Mouse (Mus musculus): ENCODE measurements at regions not wholly inside any gene's neighbourhood (a gene's known extent, or its start where the extent isn't known, plus 50 kb on each side); places are given as distances from the start of the nearest gene placed in this dataset.

DNA sequence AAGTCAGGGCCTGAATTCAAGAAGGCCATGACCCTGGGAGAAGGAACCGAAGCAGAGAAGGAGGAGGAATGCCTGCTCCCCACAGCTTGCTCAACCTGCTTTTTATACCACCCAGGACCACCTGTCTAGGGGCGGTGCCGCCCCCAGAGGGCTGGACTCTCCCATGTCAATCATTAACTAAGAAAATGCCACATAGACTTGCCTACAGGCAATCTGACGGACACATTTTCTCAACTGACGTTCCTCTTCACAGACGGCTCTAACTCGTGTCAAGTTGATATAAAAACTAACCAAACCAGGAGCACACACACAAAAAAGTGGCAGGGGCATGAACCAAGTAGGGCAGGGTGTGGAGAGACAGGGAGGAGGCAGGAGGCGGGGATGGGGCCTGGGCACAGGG is 248.5 kb downstream of the Bcl11b start:
- 58% methylated on average over 8 of the region's 8 CpGs for WGBS
- Histone ChIP-seq H3K9ac (replicated peaks; ENCODE audit: low read length) (no peak overlapping the region), H3K4me3 (ENCODE audit: low read length) (no peak overlapping the region), H3K36me3 (ENCODE audit: insufficient read depth, low read length) (no peaks in the 10 kb centered on the region), H3K27me3 (ENCODE audit: insufficient read depth, low read length) (no peaks in the 10 kb centered on the region), H3K4me1 (ENCODE audit: insufficient read depth, low read length) (peaks cover 14% of the 10 kb centered on the region), H3K27ac (ENCODE audit: low read length) (no peak overlapping the region), H3K4me2 (replicated peaks; ENCODE audit: low read depth, low read length) (no peak overlapping the region), H3K9me3 (ENCODE audit: low read length) (no peaks in the 10 kb centered on the region)
- no peak; the same call in 1 of the 2 replicates for ATAC-seq (ENCODE audit: low FRiP score, low TSS enrichment)

DNA sequence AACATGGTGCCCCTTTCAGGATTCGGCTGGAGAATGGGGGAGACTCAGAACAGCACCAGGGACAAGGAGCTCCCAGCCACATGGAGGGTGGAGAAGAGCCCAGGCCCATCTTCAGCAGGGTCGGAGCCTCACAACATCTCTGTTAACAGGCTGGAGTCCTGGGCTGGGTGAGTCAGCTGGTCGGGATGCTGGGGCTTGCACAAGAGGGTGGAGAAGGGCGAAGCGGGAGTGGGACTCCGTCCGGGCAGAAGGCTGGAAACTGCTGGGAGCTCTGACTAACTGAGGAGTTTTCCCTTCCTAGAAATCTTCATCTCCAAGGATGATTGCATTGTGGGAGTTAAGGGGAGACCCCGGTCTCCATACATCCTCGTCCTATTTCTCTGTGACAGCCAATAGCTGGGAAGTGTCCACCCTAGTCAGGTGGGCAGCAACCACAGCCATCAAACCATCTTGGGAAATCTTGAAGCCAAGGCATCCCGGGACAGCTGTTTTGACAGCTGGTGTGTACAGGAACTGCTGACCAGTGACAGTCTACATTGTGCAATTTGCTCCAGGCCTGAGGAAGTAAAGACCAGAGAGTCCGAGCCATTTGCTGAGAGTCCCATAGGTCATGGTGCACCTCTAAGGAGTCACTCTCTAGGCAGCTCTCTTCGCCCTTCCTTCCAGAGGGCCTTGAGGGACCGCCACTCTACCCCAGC is 247.4 kb downstream of the Bcl11b start:
- no peak for ATAC-seq (ENCODE audit: low FRiP score, low TSS enrichment)
- Histone ChIP-seq H3K27ac (ENCODE audit: low read length) (no peak overlapping the region), H3K4me1 (ENCODE audit: insufficient read depth, low read length) (peaks cover 14% of the 10 kb centered on the region), H3K9ac (replicated peaks; ENCODE audit: low read length) (no peak overlapping the region), H3K27me3 (ENCODE audit: insufficient read depth, low read length) (no peaks in the 10 kb centered on the region), H3K4me2 (replicated peaks; ENCODE audit: low read depth, low read length) (no peak overlapping the region), H3K9me3 (ENCODE audit: low read length) (no peaks in the 10 kb centered on the region), H3K4me3 (ENCODE audit: low read length) (no peak overlapping the region), H3K36me3 (ENCODE audit: insufficient read depth, low read length) (no peaks in the 10 kb centered on the region)
- 83% methylated on average over 13 of the region's 13 CpGs for WGBS

GRCm38 (mm10) chr12:107757184-107757583 is 246.2 kb downstream of the Bcl11b start:
- H3K27ac ChIP-seq (ENCODE audit: low read length) = no peak overlapping the region
- no peak overlapping the region for H3K4me3 ChIP-seq (ENCODE audit: low read length)
- no peaks in the 10 kb centered on the region for H3K36me3 ChIP-seq (ENCODE audit: insufficient read depth, low read length)
- peaks cover 14% of the 10 kb centered on the region for H3K4me1 ChIP-seq (ENCODE audit: insufficient read depth, low read length)
- no peak overlapping the region for H3K9ac ChIP-seq (replicated peaks; ENCODE audit: low read length)
- WGBS = 38% methylated on average over 10 of the region's 10 CpGs
- ATAC-seq (ENCODE audit: low FRiP score, low TSS enrichment) = no peak
- no peaks in the 10 kb centered on the region for H3K9me3 ChIP-seq (ENCODE audit: low read length)
- H3K27me3 ChIP-seq (ENCODE audit: insufficient read depth, low read length) = no peaks in the 10 kb centered on the region
- H3K4me2 ChIP-seq (replicated peaks; ENCODE audit: low read depth, low read length) = no peak overlapping the region

DNA sequence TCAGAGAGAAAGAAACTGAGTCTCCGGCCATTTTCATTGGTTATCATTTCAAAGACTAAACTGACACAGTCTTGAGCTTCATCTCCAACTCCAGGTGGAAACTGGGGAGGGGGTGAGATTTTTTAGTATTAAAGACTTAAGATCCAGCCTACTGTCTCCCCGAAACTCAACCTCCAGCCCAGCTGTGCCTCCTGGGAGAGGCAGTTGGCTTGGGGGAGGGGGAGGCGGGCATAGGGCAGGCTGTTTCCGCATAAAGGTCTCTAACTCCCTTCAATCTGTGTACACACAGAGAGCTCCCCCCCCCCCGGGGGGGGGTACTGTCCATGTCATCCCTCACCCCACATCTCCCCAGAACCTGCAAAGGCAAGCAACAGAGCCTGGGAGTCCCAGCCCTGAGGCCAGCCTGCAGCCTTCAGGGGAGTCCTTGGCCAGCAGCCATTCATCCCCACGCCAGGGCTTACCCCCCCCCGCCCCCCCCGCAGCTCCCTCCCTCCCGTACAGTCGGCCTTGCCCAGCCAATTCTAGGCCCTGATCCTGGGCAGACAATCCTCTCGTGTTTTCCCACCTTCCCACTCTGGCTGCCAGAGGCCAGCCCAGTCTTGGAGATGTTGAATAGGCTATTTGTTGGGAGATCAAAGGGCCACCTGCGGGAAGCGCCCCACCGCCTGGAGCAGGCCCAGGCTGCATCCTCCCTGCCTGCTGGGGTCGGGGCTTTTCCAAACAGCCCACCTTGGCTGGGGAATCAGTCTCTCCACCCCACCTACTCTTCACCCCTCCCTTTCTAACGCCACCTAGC is 245.2 kb downstream of the Bcl11b start:
- Histone ChIP-seq H3K27ac (ENCODE audit: low read length) (no peak overlapping the region), H3K36me3 (ENCODE audit: insufficient read depth, low read length) (no peaks in the 10 kb centered on the region), H3K4me2 (replicated peaks; ENCODE audit: low read depth, low read length) (no peak overlapping the region), H3K4me1 (ENCODE audit: insufficient read depth, low read length) (peaks cover 14% of the 10 kb centered on the region), H3K4me3 (ENCODE audit: low read length) (no peak overlapping the region), H3K27me3 (ENCODE audit: insufficient read depth, low read length) (no peaks in the 10 kb centered on the region), H3K9me3 (ENCODE audit: low read length) (no peaks in the 10 kb centered on the region), H3K9ac (replicated peaks; ENCODE audit: low read length) (no peak overlapping the region)
- 20% methylated on average over 15 of the region's 16 CpGs for WGBS
- ATAC-seq (ENCODE audit: low FRiP score, low TSS enrichment) = peak; percentile 49

GRCm38 (mm10) chr12:107759291-107759690 is 244.1 kb downstream of the Bcl11b start:
- H3K36me3 ChIP-seq (ENCODE audit: insufficient read depth, low read length) = no peaks in the 10 kb centered on the region
- H3K27ac ChIP-seq (ENCODE audit: low read length) = no peak overlapping the region
- H3K27me3 ChIP-seq (ENCODE audit: insufficient read depth, low read length) = no peaks in the 10 kb centered on the region; the same call in 1 of the 2 replicates
- ATAC-seq (ENCODE audit: low FRiP score, low TSS enrichment) = no peak
- peaks cover 14% of the 10 kb centered on the region for H3K4me1 ChIP-seq (ENCODE audit: insufficient read depth, low read length)
- H3K4me3 ChIP-seq (ENCODE audit: low read length) = no peak overlapping the region
- no peak overlapping the region for H3K4me2 ChIP-seq (replicated peaks; ENCODE audit: low read depth, low read length)
- WGBS = 87% methylated on average over 5 of the region's 5 CpGs
- no peaks in the 10 kb centered on the region for H3K9me3 ChIP-seq (ENCODE audit: low read length)
- H3K9ac ChIP-seq (replicated peaks; ENCODE audit: low read length) = no peak overlapping the region

DNA sequence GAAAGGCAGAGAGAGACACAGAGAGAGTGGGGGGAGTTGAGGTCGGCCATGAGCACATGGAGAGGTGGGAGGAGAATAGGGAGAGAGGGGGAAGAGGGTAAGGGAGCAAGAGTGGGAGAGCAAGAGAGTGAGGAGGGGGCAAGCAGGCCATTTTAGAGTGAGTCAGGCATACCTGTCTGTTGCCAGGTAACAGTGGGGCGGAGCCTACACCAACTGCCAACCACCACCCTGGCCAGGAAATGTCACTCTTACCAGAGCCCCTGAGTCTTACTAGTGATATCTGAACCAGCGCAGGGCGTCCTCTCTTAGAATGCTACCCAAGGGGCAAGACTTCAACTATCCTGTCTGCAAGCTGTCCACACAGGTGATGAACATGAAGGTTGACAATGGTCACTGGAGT is 243.5 kb downstream of the Bcl11b start:
- 80% methylated on average over 4 of the region's 4 CpGs for WGBS
- no peak overlapping the region for H3K4me2 ChIP-seq (replicated peaks; ENCODE audit: low read depth, low read length)
- H3K9ac ChIP-seq (replicated peaks; ENCODE audit: low read length) = no peak overlapping the region
- H3K9me3 ChIP-seq (ENCODE audit: low read length) = no peaks in the 10 kb centered on the region
- ATAC-seq (ENCODE audit: low FRiP score, low TSS enrichment) = no peak
- H3K4me3 ChIP-seq (ENCODE audit: low read length) = no peak overlapping the region
- no peak overlapping the region for H3K27ac ChIP-seq (ENCODE audit: low read length)
- peaks cover 11% of the 10 kb centered on the region for H3K4me1 ChIP-seq (ENCODE audit: insufficient read depth, low read length)
- no peaks in the 10 kb centered on the region; the same call in 1 of the 2 replicates for H3K27me3 ChIP-seq (ENCODE audit: insufficient read depth, low read length)
- no peaks in the 10 kb centered on the region for H3K36me3 ChIP-seq (ENCODE audit: insufficient read depth, low read length)

DNA sequence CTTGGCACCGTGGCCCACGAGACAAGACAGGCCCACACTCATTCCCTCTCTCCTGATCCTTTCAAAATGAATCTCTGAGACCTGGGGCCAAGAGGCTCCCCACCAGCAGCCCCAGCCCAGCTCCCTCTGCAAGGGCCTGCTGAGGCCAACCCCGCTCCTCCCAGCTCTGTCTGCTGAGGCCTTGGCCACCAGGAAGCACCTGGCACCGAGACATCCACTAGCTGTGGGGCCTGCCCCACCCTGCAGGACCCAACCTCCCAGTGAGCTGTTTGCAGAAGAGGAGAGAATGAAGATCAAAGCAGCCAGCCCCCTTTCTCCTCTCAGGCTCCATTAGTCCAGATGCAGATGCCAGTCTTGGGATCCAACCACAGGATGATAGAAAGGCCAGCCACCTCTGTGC is 241.3 kb downstream of the Bcl11b start:
- Histone ChIP-seq H3K9ac (replicated peaks; ENCODE audit: low read length) (no peak overlapping the region), H3K4me3 (ENCODE audit: low read length) (no peak overlapping the region), H3K27me3 (ENCODE audit: insufficient read depth, low read length) (no peaks in the 10 kb centered on the region; the same call in 1 of the 2 replicates), H3K36me3 (ENCODE audit: insufficient read depth, low read length) (no peaks in the 10 kb centered on the region), H3K27ac (ENCODE audit: low read length) (no peak overlapping the region), H3K9me3 (ENCODE audit: low read length) (no peaks in the 10 kb centered on the region), H3K4me1 (ENCODE audit: insufficient read depth, low read length) (peaks cover 11% of the 10 kb centered on the region), H3K4me2 (replicated peaks; ENCODE audit: low read depth, low read length) (no peak overlapping the region)
- no peak for ATAC-seq (ENCODE audit: low FRiP score, low TSS enrichment)
- 84% methylated on average over 4 of the region's 4 CpGs for WGBS

DNA sequence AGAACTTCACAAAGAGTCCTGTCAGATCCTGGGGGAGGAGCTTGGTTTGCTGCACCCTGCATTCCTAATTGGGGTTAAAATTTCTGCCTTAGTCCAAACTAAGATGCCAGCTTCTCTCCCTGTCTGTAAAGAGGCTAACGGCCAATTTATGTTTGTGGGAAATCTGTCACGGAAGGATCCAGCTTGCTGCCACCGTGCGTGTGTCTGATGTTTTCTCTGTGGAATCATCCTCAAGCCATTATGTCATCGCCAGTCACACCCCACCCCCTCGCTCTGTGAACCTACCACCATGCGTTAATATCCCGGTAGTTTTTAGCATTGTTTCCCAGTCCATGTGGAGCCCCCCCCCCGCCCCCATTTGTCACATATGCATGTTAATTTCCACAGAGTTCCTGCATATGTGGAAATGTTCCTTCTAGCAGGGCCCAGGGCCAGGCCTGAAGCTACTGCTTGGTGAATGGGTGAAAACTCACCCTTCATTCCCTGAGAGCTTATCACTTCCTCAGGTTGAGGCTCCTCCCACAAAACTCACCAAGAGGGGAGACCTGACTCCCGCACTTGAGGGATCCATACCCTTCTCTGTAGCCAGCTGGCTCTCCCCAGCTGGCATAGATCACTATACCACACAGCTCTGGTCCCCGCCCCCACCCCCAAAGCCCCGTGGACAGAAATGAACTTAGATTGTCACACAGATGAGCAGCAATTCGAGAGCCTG is 233.4 kb downstream of the Bcl11b start:
- Histone ChIP-seq H3K36me3 (ENCODE audit: insufficient read depth, low read length) (no peaks in the 10 kb centered on the region), H3K27ac (ENCODE audit: low read length) (no peak overlapping the region), H3K27me3 (ENCODE audit: insufficient read depth, low read length) (no peaks in the 10 kb centered on the region), H3K9me3 (ENCODE audit: low read length) (no peaks in the 10 kb centered on the region), H3K4me2 (replicated peaks; ENCODE audit: low read depth, low read length) (no peak overlapping the region), H3K9ac (replicated peaks; ENCODE audit: low read length) (no peak overlapping the region), H3K4me1 (ENCODE audit: insufficient read depth, low read length) (no peaks in the 10 kb centered on the region), H3K4me3 (ENCODE audit: low read length) (no peak overlapping the region)
- ATAC-seq (ENCODE audit: low FRiP score, low TSS enrichment) = no peak
- WGBS = 66% methylated on average over 13 of the region's 13 CpGs

DNA sequence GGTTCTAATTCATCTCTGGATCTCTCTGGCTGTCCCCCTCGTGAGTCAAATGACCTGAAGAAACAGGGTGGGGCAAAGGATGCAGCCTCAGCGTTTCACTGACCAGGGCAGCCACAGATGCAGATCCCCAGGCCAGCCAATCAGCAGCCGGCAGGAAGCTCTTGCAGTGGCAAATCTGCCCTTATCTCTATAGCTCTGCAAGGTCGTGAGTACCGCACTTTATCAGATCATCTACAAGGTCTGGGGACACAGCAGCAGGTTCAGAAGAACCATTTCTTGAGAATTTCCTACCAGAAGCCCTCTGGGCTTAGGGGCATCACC is 232.9 kb downstream of the Bcl11b start:
- 23% methylated on average over 5 of the region's 5 CpGs for WGBS
- Histone ChIP-seq H3K4me2 (replicated peaks; ENCODE audit: low read depth, low read length) (no peak overlapping the region), H3K4me3 (ENCODE audit: low read length) (no peak overlapping the region), H3K4me1 (ENCODE audit: insufficient read depth, low read length) (no peaks in the 10 kb centered on the region), H3K27ac (ENCODE audit: low read length) (no peak overlapping the region), H3K27me3 (ENCODE audit: insufficient read depth, low read length) (no peaks in the 10 kb centered on the region), H3K9ac (replicated peaks; ENCODE audit: low read length) (no peak overlapping the region), H3K9me3 (ENCODE audit: low read length) (no peaks in the 10 kb centered on the region), H3K36me3 (ENCODE audit: insufficient read depth, low read length) (no peaks in the 10 kb centered on the region)
- ATAC-seq (ENCODE audit: low FRiP score, low TSS enrichment) = no peak

DNA sequence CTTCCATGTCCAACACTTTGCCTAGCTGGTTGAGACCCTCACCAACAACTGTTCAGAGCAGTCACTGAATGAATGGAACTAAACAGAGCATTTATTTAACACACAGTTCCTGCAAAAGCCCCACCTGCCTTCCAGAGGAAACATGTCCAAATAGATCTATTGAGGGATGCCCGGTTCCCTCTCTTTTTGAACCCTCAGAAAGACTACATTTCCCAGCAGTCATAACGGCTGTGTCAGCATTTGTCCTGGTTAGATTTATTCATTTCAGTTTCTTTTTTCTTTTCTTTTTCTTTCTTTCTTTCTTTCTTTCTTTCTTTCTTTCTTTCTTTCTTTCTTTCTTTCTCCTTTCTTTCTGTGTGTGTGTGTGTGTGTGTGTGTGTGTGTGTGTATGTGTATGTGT is 232.1 kb downstream of the Bcl11b start:
- H3K27ac ChIP-seq (ENCODE audit: low read length) = no peak overlapping the region
- no peaks in the 10 kb centered on the region for H3K36me3 ChIP-seq (ENCODE audit: insufficient read depth, low read length)
- no peak for ATAC-seq (ENCODE audit: low FRiP score, low TSS enrichment)
- no peak overlapping the region for H3K4me3 ChIP-seq (ENCODE audit: low read length)
- H3K4me1 ChIP-seq (ENCODE audit: insufficient read depth, low read length) = no peaks in the 10 kb centered on the region
- H3K27me3 ChIP-seq (ENCODE audit: insufficient read depth, low read length) = no peaks in the 10 kb centered on the region
- WGBS = 77% methylated on average over 2 of the region's 2 CpGs
- H3K9ac ChIP-seq (replicated peaks; ENCODE audit: low read length) = no peak overlapping the region
- H3K9me3 ChIP-seq (ENCODE audit: low read length) = no peaks in the 10 kb centered on the region
- H3K4me2 ChIP-seq (replicated peaks; ENCODE audit: low read depth, low read length) = no peak overlapping the region
